Mouse (Mus musculus): Measurements from ENCODE around the gene Nck1. TPM values are rescaled to one million over a fixed set of nuclear protein-coding genes. Genes with fewer than 3 reads are reported as not detected.

Nck1 gene
- polyA plus RNA-seq, 1 experiment from 2014 or later = 74.7 TPM

DNA sequence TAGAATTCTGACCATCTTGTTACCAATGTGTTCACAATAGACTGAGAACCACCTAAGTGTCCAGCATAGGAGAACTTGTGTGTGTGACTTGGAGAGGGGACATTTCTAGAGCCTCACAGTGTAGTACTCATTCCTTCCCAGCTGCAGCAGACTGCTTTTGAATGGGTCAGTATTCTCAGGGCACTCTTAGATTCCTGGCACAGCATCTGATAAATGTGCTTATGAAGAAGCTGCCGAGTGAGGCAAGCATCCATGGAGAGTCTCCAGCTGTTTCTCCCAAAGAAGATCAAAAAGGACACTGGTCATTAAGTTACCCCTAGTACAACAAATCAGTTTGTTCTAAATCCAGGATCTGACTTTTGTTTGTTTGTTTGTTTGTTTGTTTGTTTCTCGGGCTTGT, 27.4 kb upstream of the Nck1 start:
- H3K4me1 ChIP-seq (replicated peaks; ENCODE audit: control insufficient read depth, insufficient read depth, low read length) = peaks cover 4% of the 10 kb centered on the region; the same call in 1 of the 2 replicates
- 84% methylated on average over 2 of the region's 2 CpGs for WGBS
- no peak for ATAC-seq (replicated peaks; ENCODE audit: low FRiP score)

DNA sequence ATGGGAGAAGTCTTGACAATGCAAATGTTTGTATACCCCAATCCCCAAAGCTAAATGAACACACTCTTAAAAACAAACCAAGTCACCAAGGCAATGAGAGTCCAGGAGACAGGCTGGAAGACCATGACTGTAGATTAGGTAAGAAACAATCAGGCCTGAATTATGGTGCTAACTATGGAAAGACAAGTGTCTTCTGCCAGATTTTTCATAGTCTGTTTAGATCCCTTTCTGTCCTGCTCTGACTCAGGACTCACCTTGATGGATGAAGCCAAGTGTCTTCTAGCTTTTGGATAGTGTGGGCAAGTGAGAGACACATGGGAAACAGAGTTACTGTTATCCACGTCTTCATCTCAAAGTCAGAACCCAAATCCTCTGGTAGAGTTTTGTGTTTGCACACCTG, 25.6 kb upstream of the Nck1 start:
- Histone ChIP-seq H3K27me3 (ENCODE audit: control insufficient read depth, insufficient read depth, low read length) (no peaks in the 10 kb centered on the region), H3K9me3 (ENCODE audit: control insufficient read depth, low read length) (no peaks in the 10 kb centered on the region), H3K4me1 (replicated peaks; ENCODE audit: control insufficient read depth, insufficient read depth, low read length) (peaks cover 4% of the 10 kb centered on the region; the same call in 1 of the 2 replicates), H3K4me2 (ENCODE audit: low read depth, low read length, severe bottlenecking) (peak overlapping the region; percentile 88; the same call in 1 of the 2 replicates), H3K9ac (ENCODE audit: low read length) (no peak overlapping the region), H3K27ac (ENCODE audit: low read depth, low read length) (no peak overlapping the region), H3K4me3 (ENCODE audit: low read depth, low read length) (no peak overlapping the region), H3K36me3 (ENCODE audit: control insufficient read depth, insufficient read depth, low read length) (no peaks in the 10 kb centered on the region)
- ATAC-seq (replicated peaks; ENCODE audit: low FRiP score) (0 out of 2 replicates have a peak, but pooled peaks have one; percentile 1), DNase-seq (ENCODE audit: low spot score) (no peak)
- WGBS = 86% methylated on average over 1 of the region's 1 CpGs

More for the DNA sequence above, 27.4 kb upstream of the Nck1 start:
- Histone ChIP-seq H3K27ac (ENCODE audit: low read depth, low read length) (no peak overlapping the region), H3K9me3 (ENCODE audit: control insufficient read depth, low read length) (no peaks in the 10 kb centered on the region), H3K36me3 (ENCODE audit: control insufficient read depth, insufficient read depth, low read length) (no peaks in the 10 kb centered on the region), H3K4me3 (ENCODE audit: low read depth, low read length) (no peak overlapping the region), H3K4me2 (ENCODE audit: low read depth, low read length, severe bottlenecking) (no peak overlapping the region), H3K9ac (ENCODE audit: low read length) (no peak overlapping the region), H3K27me3 (ENCODE audit: control insufficient read depth, insufficient read depth, low read length) (no peaks in the 10 kb centered on the region)
- no peak for DNase-seq (ENCODE audit: low spot score)

GRCm38 (mm10) chr9:100570626-100571233, 24.8 kb upstream of the Nck1 start, which contains the start of gene Slc35g2:
Gene Slc35g2 (minus strand): TSS chr9:100571090.
- Histone ChIP-seq H3K27me3 (ENCODE audit: control insufficient read depth, insufficient read depth, low read length) (no peaks in the 10 kb centered on the region), H3K9ac (ENCODE audit: low read length) (peak within 1 kb of the TSS; percentile 71), H3K4me2 (ENCODE audit: low read depth, low read length, severe bottlenecking) (peak within 1 kb of the TSS; percentile 88), H3K36me3 (ENCODE audit: control insufficient read depth, insufficient read depth, low read length) (no peaks in the 10 kb centered on the region), H3K4me1 (replicated peaks; ENCODE audit: control insufficient read depth, insufficient read depth, low read length) (peaks cover 4% of the 10 kb centered on the region; the same call in 1 of the 2 replicates), H3K9me3 (ENCODE audit: control insufficient read depth, low read length) (no peaks in the 10 kb centered on the region), H3K27ac (ENCODE audit: low read depth, low read length) (no peak within 1 kb of the TSS; the same call in 1 of the 2 replicates), H3K4me3 (ENCODE audit: low read depth, low read length) (peak within 1 kb of the TSS; percentile 59)
- ATAC-seq (replicated peaks; ENCODE audit: low FRiP score) (peak; percentile 92), DNase-seq (ENCODE audit: low spot score) (peak; percentile 90)
- WGBS = under 1% methylated on average over 55 of the region's 55 CpGs

- Histone ChIP-seq H3K9me3 (ENCODE audit: control insufficient read depth, low read length) (no peaks in the 10 kb centered on the region), H3K27ac (ENCODE audit: low read depth, low read length) (no peak overlapping the region), H3K27me3 (ENCODE audit: control insufficient read depth, insufficient read depth, low read length) (no peaks in the 10 kb centered on the region), H3K4me1 (replicated peaks; ENCODE audit: control insufficient read depth, insufficient read depth, low read length) (peaks cover 4% of the 10 kb centered on the region; the same call in 1 of the 2 replicates), H3K4me3 (ENCODE audit: low read depth, low read length) (peak overlapping the region; percentile 59), H3K36me3 (ENCODE audit: control insufficient read depth, insufficient read depth, low read length) (no peaks in the 10 kb centered on the region), H3K4me2 (ENCODE audit: low read depth, low read length, severe bottlenecking) (peak overlapping the region; percentile 88), H3K9ac (ENCODE audit: low read length) (peak overlapping the region; percentile 71)
- DNase-seq (ENCODE audit: low spot score) = peak; percentile 70
- ATAC-seq (replicated peaks; ENCODE audit: low FRiP score) = peak; percentile 61
- WGBS = 13% methylated on average over 32 of the region's 32 CpGs
Observed at GRCm38 (mm10) chr9:100569798-100570625, 24.1 kb upstream of the Nck1 start.

DNA sequence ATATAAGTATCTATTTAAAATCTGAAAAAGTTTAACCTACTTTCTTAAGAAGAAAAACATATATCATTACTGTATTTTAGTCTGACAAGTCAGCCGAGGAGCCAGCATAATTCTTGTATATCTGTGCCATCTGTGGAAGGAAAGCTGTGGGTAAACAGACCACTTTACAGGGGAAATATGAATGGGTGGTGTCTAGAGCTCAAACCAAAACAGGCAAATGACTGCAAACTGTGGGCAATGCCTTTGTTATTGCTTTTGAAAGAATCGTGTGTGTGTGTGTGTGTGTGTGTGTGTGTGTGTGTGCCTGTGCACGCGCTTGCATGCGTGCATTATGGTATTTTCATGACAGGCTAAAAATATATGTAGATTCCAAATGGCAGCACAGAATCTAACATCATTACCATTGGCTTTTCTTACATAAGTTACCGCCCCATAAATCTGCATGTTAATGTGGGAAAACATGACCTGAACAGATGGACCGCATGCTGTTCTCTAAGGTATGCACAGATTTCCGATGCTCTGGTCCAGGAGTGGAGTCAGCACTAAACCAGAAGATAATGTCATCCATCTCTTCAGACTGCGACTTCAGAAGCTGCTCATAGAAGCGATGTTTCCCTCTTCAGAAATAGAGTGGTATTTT, 14.4 kb upstream of the Nck1 start:
- Histone ChIP-seq H3K36me3 (ENCODE audit: control insufficient read depth, insufficient read depth, low read length) (no peaks in the 10 kb centered on the region), H3K4me2 (ENCODE audit: low read depth, low read length, severe bottlenecking) (no peak overlapping the region), H3K4me3 (ENCODE audit: low read depth, low read length) (no peak overlapping the region), H3K9me3 (ENCODE audit: control insufficient read depth, low read length) (no peaks in the 10 kb centered on the region), H3K27ac (ENCODE audit: low read depth, low read length) (no peak overlapping the region), H3K9ac (ENCODE audit: low read length) (no peak overlapping the region), H3K4me1 (replicated peaks; ENCODE audit: control insufficient read depth, insufficient read depth, low read length) (no peaks in the 10 kb centered on the region), H3K27me3 (ENCODE audit: control insufficient read depth, insufficient read depth, low read length) (no peaks in the 10 kb centered on the region)
- WGBS = 90% methylated on average over 10 of the region's 10 CpGs
- no peak for ATAC-seq (replicated peaks; ENCODE audit: low FRiP score)
- no peak for DNase-seq (ENCODE audit: low spot score)

DNA sequence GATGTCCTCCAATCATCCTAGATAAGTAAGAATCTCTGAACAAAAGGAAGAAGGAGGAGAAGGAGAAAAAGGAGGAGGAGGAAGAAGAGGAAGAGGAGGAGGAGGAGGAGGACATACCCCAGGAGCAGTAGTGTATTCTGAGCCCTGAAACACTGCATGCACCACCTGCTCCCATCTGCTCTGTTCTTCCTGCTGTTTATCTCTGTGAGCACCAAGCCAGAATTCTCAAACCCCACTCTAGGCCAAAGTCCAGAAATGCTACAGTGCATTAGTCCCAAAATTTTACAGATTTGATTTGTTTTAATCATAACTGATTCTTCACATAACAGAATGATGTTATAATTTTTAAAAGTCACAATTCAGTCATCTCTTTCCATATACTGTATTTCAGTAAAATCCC, 13.1 kb upstream of the Nck1 start:
- no peak for ATAC-seq (replicated peaks; ENCODE audit: low FRiP score)
- H3K27ac ChIP-seq (ENCODE audit: low read depth, low read length) = no peak overlapping the region
- H3K9ac ChIP-seq (ENCODE audit: low read length) = no peak overlapping the region
- H3K4me2 ChIP-seq (ENCODE audit: low read depth, low read length, severe bottlenecking) = no peak overlapping the region
- DNase-seq (ENCODE audit: low spot score) = no peak
- no peak overlapping the region for H3K4me3 ChIP-seq (ENCODE audit: low read depth, low read length)
- H3K4me1 ChIP-seq (replicated peaks; ENCODE audit: control insufficient read depth, insufficient read depth, low read length) = no peaks in the 10 kb centered on the region
- no peaks in the 10 kb centered on the region for H3K9me3 ChIP-seq (ENCODE audit: control insufficient read depth, low read length)
- H3K27me3 ChIP-seq (ENCODE audit: control insufficient read depth, insufficient read depth, low read length) = no peaks in the 10 kb centered on the region
- H3K36me3 ChIP-seq (ENCODE audit: control insufficient read depth, insufficient read depth, low read length) = no peaks in the 10 kb centered on the region

DNA sequence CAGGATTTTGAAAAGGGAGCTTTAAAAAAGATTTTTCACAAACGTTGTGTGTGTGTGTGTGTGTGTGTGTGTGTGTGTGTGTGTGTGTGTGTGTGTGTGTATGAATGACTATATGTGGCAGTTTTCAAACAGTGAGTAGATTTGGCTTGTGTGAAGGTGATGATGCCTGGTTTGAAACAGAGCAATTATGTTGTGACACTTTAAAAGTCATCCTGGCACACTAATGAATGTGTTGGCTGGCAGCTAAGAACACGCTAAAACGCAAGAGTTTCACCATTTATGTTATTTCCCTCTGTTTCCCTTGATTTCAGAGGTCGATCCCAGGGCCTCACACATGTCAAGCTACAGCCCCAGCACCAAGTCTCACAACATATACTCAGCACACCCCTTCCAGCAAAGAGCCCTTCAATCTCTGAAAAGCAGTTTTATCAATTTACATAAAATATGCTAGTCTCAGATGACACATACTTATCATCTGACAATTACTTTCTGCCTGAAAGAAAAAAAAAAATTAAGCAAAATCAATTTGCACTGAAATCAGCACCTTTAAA, 12.2 kb upstream of the Nck1 start:
- Histone ChIP-seq H3K4me1 (replicated peaks; ENCODE audit: control insufficient read depth, insufficient read depth, low read length) (no peaks in the 10 kb centered on the region), H3K27ac (ENCODE audit: low read depth, low read length) (no peak overlapping the region), H3K4me3 (ENCODE audit: low read depth, low read length) (no peak overlapping the region), H3K27me3 (ENCODE audit: control insufficient read depth, insufficient read depth, low read length) (no peaks in the 10 kb centered on the region), H3K36me3 (ENCODE audit: control insufficient read depth, insufficient read depth, low read length) (no peaks in the 10 kb centered on the region), H3K9me3 (ENCODE audit: control insufficient read depth, low read length) (no peaks in the 10 kb centered on the region), H3K9ac (ENCODE audit: low read length) (no peak overlapping the region), H3K4me2 (ENCODE audit: low read depth, low read length, severe bottlenecking) (no peak overlapping the region)
- WGBS = 77% methylated on average over 4 of the region's 4 CpGs
- DNase-seq (ENCODE audit: low spot score) = no peak
- no peak for ATAC-seq (replicated peaks; ENCODE audit: low FRiP score)

GRCm38 (mm10) chr9:100555686-100556085, 9.8 kb upstream of the Nck1 start:
- Histone ChIP-seq H3K36me3 (ENCODE audit: control insufficient read depth, insufficient read depth, low read length) (no peaks in the 10 kb centered on the region), H3K9me3 (ENCODE audit: control insufficient read depth, low read length) (no peaks in the 10 kb centered on the region), H3K9ac (ENCODE audit: low read length) (no peak overlapping the region), H3K4me3 (ENCODE audit: low read depth, low read length) (no peak overlapping the region), H3K4me2 (ENCODE audit: low read depth, low read length, severe bottlenecking) (no peak overlapping the region), H3K4me1 (replicated peaks; ENCODE audit: control insufficient read depth, insufficient read depth, low read length) (no peaks in the 10 kb centered on the region), H3K27ac (ENCODE audit: low read depth, low read length) (no peak overlapping the region), H3K27me3 (ENCODE audit: control insufficient read depth, insufficient read depth, low read length) (no peaks in the 10 kb centered on the region)
- 80% methylated on average over 5 of the region's 5 CpGs for WGBS
- no peak for DNase-seq (ENCODE audit: low spot score)
- ATAC-seq (replicated peaks; ENCODE audit: low FRiP score) = no peak

Data from forebrain, embryonic 11.5 days (tissue).